Mouse (Mus musculus) G1E (cell line): ENCODE results near the gene Ick. TPM values are rescaled to one million over a fixed set of nuclear protein-coding genes. Genes with fewer than 3 reads are reported as not detected.

Experiments used
- ATAC-seq: 2 replicates; pipeline ENCODE4 v1.8.0; 2016; ENCODE audit warnings: mild to moderate bottlenecking; ENCODE audit not compliant: insufficient number of reproducible peaks, poor library complexity, low FRiP score, severe bottlenecking; ENCODE audit errors: extremely low read depth
- DNase-seq: peaks from one replicate; pipeline ENCODE4 v3.0.0; 2012; ENCODE audit warnings: low spot score
- H3K27me3 ChIP-seq: 2 replicates; pipeline ENCODE4 v1.6.1; 2012; ENCODE audit warnings: mild to moderate bottlenecking, low read length, inconsistent platforms; ENCODE audit not compliant: insufficient read depth
- H3K36me3 ChIP-seq: replicated peaks from 2 replicates; pipeline ENCODE3; 2012; ENCODE audit warnings: mild to moderate bottlenecking, inconsistent platforms
- H3K4me1 ChIP-seq: 2 replicates; pipeline ENCODE4 v1.6.1; 2012; ENCODE audit warnings: low read depth, low read length, inconsistent platforms, mixed read lengths; ENCODE audit not compliant: insufficient read depth
- H3K4me3 ChIP-seq: 2 replicates; pipeline ENCODE4 v1.5.1; 2012; ENCODE audit warnings: low read depth, mild to moderate bottlenecking, inconsistent platforms, low read length, moderate library complexity, mixed read lengths
- H3K9me3 ChIP-seq: replicated peaks from 2 replicates; pipeline ENCODE4 v1.6.1; 2012; ENCODE audit warnings: inconsistent platforms
- CTCF ChIP-seq: IDR thresholded peaks from 2 replicates; pipeline ENCODE4 v1.5.1; 2012; ENCODE audit warnings: low read depth, low read length, inconsistent platforms, mixed read lengths
- GATA1 ChIP-seq: IDR thresholded peaks from 2 replicates; pipeline ENCODE4 v1.6.1; 2012; ENCODE audit warnings: borderline replicate concordance, low read length, inconsistent platforms, mixed read lengths
- GATA2 ChIP-seq: IDR thresholded peaks from 2 replicates; pipeline ENCODE4 v1.6.1; 2012; ENCODE audit warnings: low read depth, low read length, inconsistent platforms, borderline replicate concordance
- POLR2AphosphoS5 ChIP-seq: IDR thresholded peaks from 2 replicates; pipeline ENCODE4 v1.6.1; 2012; ENCODE audit warnings: low read depth, low read length, inconsistent platforms; ENCODE audit not compliant: insufficient replicate concordance
- TAL1 ChIP-seq: conservative IDR thresholded peaks from 2 replicates; pipeline ENCODE4 v1.6.1; 2012; ENCODE audit warnings: low read depth, low read length, inconsistent platforms, mixed read lengths
- polyA plus RNA-seq: library from polyadenylated mRNA; stranded (reverse); fragments of >175 nt; gene quantifications from 2 replicates; pipeline ENCODE4 v1.2.3, GENCODE M21; 2012
- total RNA-seq, 2 experiments: library from RNA; stranded (forward) in 1 of 2; stranded (reverse) in 1 of 2; fragments of 200-1000 nt in 1 of 2; fragments of >200 nt in 1 of 2; fragmentation: Nextera tagmentation in 1 of 2; gene quantifications; 2 replicates each; pipeline ENCODE4 v1.2.3; 2014 to 2017

The Ick gene
- total and polyA plus RNA-seq, 3 experiments, result 14.9 to 59.1 (median 18.8) TPM

DNA sequence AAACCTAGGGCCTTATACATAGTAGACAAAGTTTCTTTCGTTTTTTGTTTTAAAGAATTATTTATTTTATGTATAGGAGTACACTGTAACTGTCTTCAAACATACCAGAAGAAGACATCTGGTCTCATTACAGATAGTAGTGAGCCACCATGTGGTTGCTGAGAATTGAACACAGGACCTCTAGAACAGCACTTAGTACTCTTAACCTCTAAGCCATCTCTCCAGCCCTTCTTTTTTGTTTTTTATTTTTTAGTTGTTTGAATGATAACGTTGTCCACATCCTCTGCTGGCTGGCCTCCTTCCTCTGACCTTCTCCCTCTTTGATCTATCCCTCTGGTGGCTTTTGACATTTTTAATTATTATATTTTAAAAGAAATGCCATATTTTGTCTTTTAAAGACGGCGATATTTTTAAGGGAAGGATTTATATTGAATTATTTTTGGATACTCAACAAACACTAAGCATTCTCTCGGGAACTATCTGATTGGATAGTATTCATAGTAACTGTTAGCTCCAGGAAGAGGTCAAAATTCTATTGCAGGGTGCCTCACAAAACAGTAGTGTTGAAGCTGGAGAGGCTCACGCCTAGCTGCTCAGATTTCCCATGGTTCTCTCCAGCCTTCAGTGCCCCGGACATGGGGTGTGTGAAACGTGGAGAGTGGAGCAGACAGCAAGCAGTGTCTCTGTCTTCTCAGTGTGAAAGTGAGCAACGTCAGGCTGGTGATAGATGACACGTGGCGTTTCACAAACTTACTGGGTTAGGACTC is 45.4 kb downstream of the Ick start:
- H3K4me1 ChIP-seq, result peaks cover 3% of the 10 kb centered on the region; the same call in 1 of the 2 replicates
- ATAC-seq, result no peak
- H3K4me3 ChIP-seq, result no peak overlapping the region
- DNase-seq, result no peak
- peaks cover 63% of the 10 kb centered on the region for H3K36me3 ChIP-seq
- H3K27me3 ChIP-seq, result no peaks in the 10 kb centered on the region
- TF ChIP-seq TAL1 (no peak), GATA1 (no peak), CTCF (no peak), POLR2AphosphoS5 (no peak), GATA2 (no peak)
- H3K9me3 ChIP-seq, result no peaks in the 10 kb centered on the region

DNA sequence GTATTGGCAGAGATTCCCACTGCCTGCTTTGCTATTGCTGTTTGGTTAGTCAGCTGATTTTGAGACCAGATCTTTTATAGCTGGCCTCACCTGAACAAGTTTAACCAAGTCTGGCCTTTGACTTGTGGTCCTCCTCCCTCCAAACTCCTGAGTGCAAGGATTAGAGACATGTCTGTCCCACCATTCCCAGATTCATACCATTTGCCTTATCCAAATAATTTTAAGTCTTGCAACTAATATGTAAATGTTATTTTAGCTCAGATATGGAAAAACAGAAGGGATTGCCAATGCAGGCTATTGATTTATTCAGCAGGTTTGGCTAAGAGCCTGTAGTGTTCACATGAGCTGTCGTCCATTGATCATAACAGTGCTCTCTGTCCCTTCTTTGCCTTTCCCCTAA is 48.2 kb downstream of the Ick start:
- ATAC-seq (no peak), DNase-seq (no peak)
- TF ChIP-seq GATA2, result no peak
- TF ChIP-seq GATA1, result no peak
- no peak for TF ChIP-seq TAL1
- TF ChIP-seq CTCF, result no peak
- TF ChIP-seq POLR2AphosphoS5, result no peak
- no peaks in the 10 kb centered on the region for H3K27me3 ChIP-seq
- H3K36me3 ChIP-seq, result peaks cover 75% of the 10 kb centered on the region
- no peak overlapping the region for H3K4me3 ChIP-seq
- H3K4me1 ChIP-seq, result no peaks in the 10 kb centered on the region; the same call in 1 of the 2 replicates
- H3K9me3 ChIP-seq, result no peaks in the 10 kb centered on the region

DNA sequence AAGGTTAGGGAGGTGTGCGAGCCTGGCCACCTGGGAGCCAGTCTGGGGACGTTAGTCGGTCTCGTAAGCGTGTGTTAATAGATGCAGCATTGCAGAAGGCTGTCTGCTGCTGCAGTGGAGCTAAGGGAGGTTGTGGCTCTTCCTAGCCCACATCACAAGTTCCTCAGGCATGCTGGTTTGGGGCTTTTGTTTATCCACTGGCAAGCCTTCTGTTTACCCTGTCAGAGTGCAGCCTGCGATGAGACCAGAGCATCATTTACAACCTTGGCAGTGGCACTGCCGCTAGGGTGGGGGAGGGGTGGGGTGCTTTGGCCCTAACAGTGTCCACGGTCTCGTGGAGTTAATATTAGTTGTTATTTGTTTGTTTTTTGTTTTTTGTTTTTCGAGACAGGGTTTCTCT is 54.3 kb downstream of the Ick start:
- Histone ChIP-seq H3K36me3 (peaks cover 73% of the 10 kb centered on the region), H3K9me3 (no peaks in the 10 kb centered on the region), H3K27me3 (no peaks in the 10 kb centered on the region), H3K4me1 (peaks cover 10% of the 10 kb centered on the region; the same call in 1 of the 2 replicates), H3K4me3 (no peak overlapping the region)
- ATAC-seq (no peak), DNase-seq (no peak)
- no peak for TF ChIP-seq CTCF

DNA sequence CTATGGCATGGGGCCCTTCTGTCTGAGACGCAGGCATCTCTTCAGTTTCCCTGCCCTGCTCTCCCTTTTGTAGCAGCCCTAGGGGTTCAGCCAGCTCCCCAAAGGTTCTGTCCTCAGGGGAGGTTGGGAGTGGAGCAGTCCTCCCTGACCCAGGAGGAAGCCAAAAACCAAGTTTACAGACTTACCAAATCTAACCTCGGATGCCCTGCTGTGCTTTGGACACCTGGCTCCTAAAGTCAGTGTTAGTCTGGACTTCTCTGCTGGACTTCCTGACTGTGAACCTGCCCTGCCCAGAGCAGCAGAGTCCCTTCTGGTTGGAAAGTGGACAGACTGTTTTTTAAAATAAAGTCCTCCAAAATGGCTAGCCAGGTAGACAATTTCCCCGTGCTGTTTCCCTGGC is 55.7 kb downstream of the Ick start:
- TF ChIP-seq GATA2 (no peak), GATA1 (no peak), CTCF (no peak), POLR2AphosphoS5 (no peak), TAL1 (no peak)
- peaks cover 63% of the 10 kb centered on the region for H3K36me3 ChIP-seq
- H3K9me3 ChIP-seq, result no peaks in the 10 kb centered on the region
- no peak for ATAC-seq
- DNase-seq, result no peak
- H3K4me3 ChIP-seq, result no peak overlapping the region
- H3K27me3 ChIP-seq, result no peaks in the 10 kb centered on the region
- H3K4me1 ChIP-seq, result peaks cover 10% of the 10 kb centered on the region; the same call in 1 of the 2 replicates

DNA sequence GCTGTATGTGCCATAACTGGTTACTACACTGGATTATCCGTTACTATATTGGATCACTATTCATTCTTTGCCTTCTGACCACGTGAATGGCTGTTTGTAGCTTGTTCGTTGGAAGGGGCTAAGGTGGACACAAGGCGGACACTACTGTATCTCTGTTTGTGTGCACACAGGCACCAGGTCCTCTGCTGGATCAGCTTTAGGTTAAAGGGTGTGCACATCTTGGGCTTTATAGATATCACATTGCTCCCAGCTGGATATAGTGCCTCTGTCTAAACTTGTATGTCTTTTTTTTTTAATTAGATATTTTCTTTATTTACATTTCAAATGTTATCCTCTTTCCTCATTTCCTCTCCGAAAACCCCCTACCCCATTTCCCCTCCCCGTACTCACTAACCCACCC is 56.5 kb downstream of the Ick start:
- no peaks in the 10 kb centered on the region for H3K27me3 ChIP-seq
- H3K36me3 ChIP-seq, result peaks cover 59% of the 10 kb centered on the region
- ATAC-seq, result no peak
- peaks cover 10% of the 10 kb centered on the region; the same call in 1 of the 2 replicates for H3K4me1 ChIP-seq
- TF ChIP-seq POLR2AphosphoS5 (no peak), TAL1 (no peak), GATA2 (no peak), GATA1 (no peak), CTCF (no peak)
- no peak for DNase-seq
- H3K9me3 ChIP-seq, result no peaks in the 10 kb centered on the region
- no peak overlapping the region for H3K4me3 ChIP-seq

DNA sequence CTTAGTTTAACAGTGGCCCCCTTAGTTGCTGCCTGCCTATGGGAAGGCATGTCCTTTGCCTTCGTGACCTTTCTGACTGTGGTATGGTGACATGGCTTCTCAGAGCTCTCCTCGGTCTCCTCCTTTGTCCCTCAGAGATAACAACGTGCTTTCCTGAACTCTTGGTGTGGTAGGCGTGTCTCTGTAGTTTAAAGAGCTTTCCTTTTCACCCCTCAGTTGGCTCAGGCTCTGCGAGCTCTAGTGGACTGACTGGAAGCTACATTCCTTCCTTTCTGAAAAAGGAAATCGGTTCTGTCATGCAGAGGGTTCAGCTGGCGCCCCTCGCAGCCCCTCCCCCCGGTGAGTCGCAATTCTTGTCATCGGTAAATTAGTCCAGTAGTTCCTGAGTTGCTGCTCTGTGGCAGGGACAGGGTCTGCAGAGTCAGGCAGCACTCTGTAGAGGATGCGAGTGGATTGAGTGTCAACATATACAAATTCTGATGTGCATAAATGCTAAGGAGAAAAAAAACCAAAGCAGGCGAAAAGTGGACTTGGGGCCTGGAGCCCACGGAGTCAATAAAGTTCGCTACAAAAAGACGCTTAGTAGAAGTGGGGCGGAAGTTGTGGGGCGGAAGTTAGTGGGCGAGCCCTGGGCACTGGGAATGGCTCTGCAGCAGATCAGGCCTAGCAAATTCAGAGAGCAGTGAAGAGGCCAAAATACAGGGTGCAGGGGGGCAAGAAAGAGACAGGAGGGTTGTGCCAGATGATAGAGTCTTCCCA is 57.9 kb downstream of the Ick start:
- H3K4me1 ChIP-seq, result peaks cover 10% of the 10 kb centered on the region; the same call in 1 of the 2 replicates
- H3K27me3 ChIP-seq, result no peaks in the 10 kb centered on the region
- DNase-seq (no peak), ATAC-seq (no peak; the same call in 1 of the 2 replicates)
- no peak for TF ChIP-seq POLR2AphosphoS5
- TF ChIP-seq GATA2, result no peak
- TF ChIP-seq GATA1, result no peak
- no peak for TF ChIP-seq CTCF
- H3K36me3 ChIP-seq, result peaks cover 45% of the 10 kb centered on the region
- no peaks in the 10 kb centered on the region for H3K9me3 ChIP-seq
- no peak overlapping the region for H3K4me3 ChIP-seq
